Mouse (Mus musculus) bone marrow macrophage, adult 2 months (primary cell): Measurements from ENCODE around the gene Zbtb48.

Experiments used
- CTCF ChIP-seq: IDR thresholded peaks from 2 replicates; pipeline ENCODE4 v1.5.1; 2012; ENCODE audit warnings: low read depth, mild to moderate bottlenecking, low read length, moderate library complexity
- POLR2A ChIP-seq: IDR thresholded peaks from 2 replicates; pipeline ENCODE4 v1.6.1; 2012; ENCODE audit warnings: mild to moderate bottlenecking, low read depth, low read length, borderline replicate concordance

GRCm38 (mm10) chr4:152012109-152012508 is 15.4 kb downstream of the Zbtb48 start:
- TF ChIP-seq CTCF (no peak), POLR2A (no peak)
